Mouse (Mus musculus): Measurements from ENCODE around the gene Plk5. TPM values are rescaled to one million over a fixed set of nuclear protein-coding genes. Genes with fewer than 3 reads are reported as not detected.

Gene Plk5
- polyA plus RNA-seq, 1 experiment from 2014 or later, result 0.22 TPM

- Histone ChIP-seq H3K4me3 (ENCODE audit: low read depth, low read length) (no peak overlapping the region), H3K4me1 (replicated peaks; ENCODE audit: control insufficient read depth, insufficient read depth, low read length) (peaks cover 4% of the 10 kb centered on the region; the same call in 1 of the 2 replicates), H3K27me3 (replicated peaks; ENCODE audit: control insufficient read depth, insufficient read depth, low read length) (no peaks in the 10 kb centered on the region), H3K9me3 (ENCODE audit: control insufficient read depth, low read length) (no peaks in the 10 kb centered on the region), H3K9ac (ENCODE audit: low read length) (no peak overlapping the region), H3K36me3 (ENCODE audit: control insufficient read depth, insufficient read depth, low read length) (no peaks in the 10 kb centered on the region), H3K4me2 (ENCODE audit: low read length) (no peak overlapping the region), H3K27ac (ENCODE audit: low read depth) (no peak overlapping the region)
- WGBS, result 84% methylated on average over 6 of the region's 6 CpGs
- DNase-seq (ENCODE audit: low spot score), result no peak
- ATAC-seq (replicated peaks; ENCODE audit: low FRiP score, low TSS enrichment, low read depth), result no peak
Measured at GRCm38 (mm10) chr10:80372706-80373105, 16.4 kb downstream of the Plk5 start.

- Histone ChIP-seq H3K27ac (ENCODE audit: low read depth) (no peak overlapping the region), H3K4me3 (ENCODE audit: low read depth, low read length) (no peak overlapping the region), H3K27me3 (replicated peaks; ENCODE audit: control insufficient read depth, insufficient read depth, low read length) (no peaks in the 10 kb centered on the region), H3K9ac (ENCODE audit: low read length) (no peak overlapping the region), H3K4me2 (ENCODE audit: low read length) (no peak overlapping the region), H3K9me3 (ENCODE audit: control insufficient read depth, low read length) (no peaks in the 10 kb centered on the region), H3K36me3 (ENCODE audit: control insufficient read depth, insufficient read depth, low read length) (no peaks in the 10 kb centered on the region), H3K4me1 (replicated peaks; ENCODE audit: control insufficient read depth, insufficient read depth, low read length) (peaks cover 4% of the 10 kb centered on the region; the same call in 1 of the 2 replicates)
- WGBS, result 20% methylated on average over 6 of the region's 6 CpGs
- DNase-seq (ENCODE audit: low spot score) (no peak), ATAC-seq (replicated peaks; ENCODE audit: low FRiP score, low TSS enrichment, low read depth) (no peak)
Measured at GRCm38 (mm10) chr10:80374063-80374462, 17.8 kb downstream of the Plk5 start.

GRCm38 (mm10) chr10:80376160-80376559 lies 19.9 kb downstream of the Plk5 start:
- ATAC-seq (replicated peaks; ENCODE audit: low FRiP score, low TSS enrichment, low read depth), result no peak
- no peak overlapping the region for H3K4me3 ChIP-seq (ENCODE audit: low read depth, low read length)
- no peak overlapping the region for H3K27ac ChIP-seq (ENCODE audit: low read depth)
- peaks cover 17% of the 10 kb centered on the region for H3K36me3 ChIP-seq (ENCODE audit: control insufficient read depth, insufficient read depth, low read length)
- no peaks in the 10 kb centered on the region for H3K9me3 ChIP-seq (ENCODE audit: control insufficient read depth, low read length)
- peaks cover 2% of the 10 kb centered on the region; the same call in 1 of the 2 replicates for H3K4me1 ChIP-seq (replicated peaks; ENCODE audit: control insufficient read depth, insufficient read depth, low read length)
- H3K27me3 ChIP-seq (replicated peaks; ENCODE audit: control insufficient read depth, insufficient read depth, low read length), result no peaks in the 10 kb centered on the region
- no peak overlapping the region for H3K9ac ChIP-seq (ENCODE audit: low read length)
- 2% methylated on average over 7 of the region's 7 CpGs for WGBS
- peak; percentile 99 for DNase-seq (ENCODE audit: low spot score)
- no peak overlapping the region for H3K4me2 ChIP-seq (ENCODE audit: low read length)

GRCm38 (mm10) chr10:80377716-80378115 lies 21.5 kb downstream of the Plk5 start:
- ATAC-seq (replicated peaks; ENCODE audit: low FRiP score, low TSS enrichment, low read depth) (no peak), DNase-seq (ENCODE audit: low spot score) (no peak)
- no peak overlapping the region for H3K4me2 ChIP-seq (ENCODE audit: low read length)
- H3K27ac ChIP-seq (ENCODE audit: low read depth), result no peak overlapping the region
- no peaks in the 10 kb centered on the region for H3K4me1 ChIP-seq (replicated peaks; ENCODE audit: control insufficient read depth, insufficient read depth, low read length)
- H3K27me3 ChIP-seq (replicated peaks; ENCODE audit: control insufficient read depth, insufficient read depth, low read length), result no peaks in the 10 kb centered on the region
- no peak overlapping the region for H3K4me3 ChIP-seq (ENCODE audit: low read depth, low read length)
- no peak overlapping the region for H3K9ac ChIP-seq (ENCODE audit: low read length)
- 51% methylated on average over 10 of the region's 10 CpGs for WGBS
- H3K36me3 ChIP-seq (ENCODE audit: control insufficient read depth, insufficient read depth, low read length), result peaks cover 32% of the 10 kb centered on the region
- no peaks in the 10 kb centered on the region for H3K9me3 ChIP-seq (ENCODE audit: control insufficient read depth, low read length)

GRCm38 (mm10) chr10:80382641-80383365 lies 26.5 kb downstream of the Plk5 start:
- DNase-seq (ENCODE audit: low spot score) (no peak), ATAC-seq (replicated peaks; ENCODE audit: low FRiP score, low TSS enrichment, low read depth) (no peak)
- WGBS, result 76% methylated on average over 7 of the region's 7 CpGs
- Histone ChIP-seq H3K27ac (ENCODE audit: low read depth) (no peak overlapping the region), H3K4me1 (replicated peaks; ENCODE audit: control insufficient read depth, insufficient read depth, low read length) (peaks cover 21% of the 10 kb centered on the region), H3K9ac (ENCODE audit: low read length) (no peak overlapping the region), H3K4me3 (ENCODE audit: low read depth, low read length) (no peak overlapping the region), H3K4me2 (ENCODE audit: low read length) (no peak overlapping the region), H3K36me3 (ENCODE audit: control insufficient read depth, insufficient read depth, low read length) (peaks cover 44% of the 10 kb centered on the region), H3K9me3 (ENCODE audit: control insufficient read depth, low read length) (no peaks in the 10 kb centered on the region), H3K27me3 (replicated peaks; ENCODE audit: control insufficient read depth, insufficient read depth, low read length) (no peaks in the 10 kb centered on the region)

GRCm38 (mm10) chr10:80383431-80383830 lies 27.2 kb downstream of the Plk5 start:
- no peaks in the 10 kb centered on the region for H3K9me3 ChIP-seq (ENCODE audit: control insufficient read depth, low read length)
- H3K27ac ChIP-seq (ENCODE audit: low read depth), result no peak overlapping the region
- DNase-seq (ENCODE audit: low spot score) (no peak), ATAC-seq (replicated peaks; ENCODE audit: low FRiP score, low TSS enrichment, low read depth) (no peak)
- no peaks in the 10 kb centered on the region for H3K27me3 ChIP-seq (replicated peaks; ENCODE audit: control insufficient read depth, insufficient read depth, low read length)
- H3K36me3 ChIP-seq (ENCODE audit: control insufficient read depth, insufficient read depth, low read length), result peaks cover 44% of the 10 kb centered on the region
- H3K9ac ChIP-seq (ENCODE audit: low read length), result no peak overlapping the region
- WGBS, result 62% methylated on average over 4 of the region's 4 CpGs
- H3K4me3 ChIP-seq (ENCODE audit: low read depth, low read length), result no peak overlapping the region
- H3K4me2 ChIP-seq (ENCODE audit: low read length), result no peak overlapping the region
- H3K4me1 ChIP-seq (replicated peaks; ENCODE audit: control insufficient read depth, insufficient read depth, low read length), result peaks cover 26% of the 10 kb centered on the region

GRCm38 (mm10) chr10:80384115-80384639 lies 27.9 kb downstream of the Plk5 start:
- DNase-seq (ENCODE audit: low spot score) (no peak), ATAC-seq (replicated peaks; ENCODE audit: low FRiP score, low TSS enrichment, low read depth) (no peak)
- H3K4me3 ChIP-seq (ENCODE audit: low read depth, low read length), result no peak overlapping the region
- no peaks in the 10 kb centered on the region for H3K27me3 ChIP-seq (replicated peaks; ENCODE audit: control insufficient read depth, insufficient read depth, low read length)
- H3K9ac ChIP-seq (ENCODE audit: low read length), result no peak overlapping the region
- peaks cover 31% of the 10 kb centered on the region for H3K4me1 ChIP-seq (replicated peaks; ENCODE audit: control insufficient read depth, insufficient read depth, low read length)
- H3K4me2 ChIP-seq (ENCODE audit: low read length), result peak overlapping the region; percentile 74
- H3K36me3 ChIP-seq (ENCODE audit: control insufficient read depth, insufficient read depth, low read length), result peaks cover 44% of the 10 kb centered on the region
- no peak overlapping the region for H3K27ac ChIP-seq (ENCODE audit: low read depth)
- WGBS, result 82% methylated on average over 4 of the region's 4 CpGs
- H3K9me3 ChIP-seq (ENCODE audit: control insufficient read depth, low read length), result no peaks in the 10 kb centered on the region

GRCm38 (mm10) chr10:80384709-80385108 lies 28.4 kb downstream of the Plk5 start:
- 76% methylated on average over 7 of the region's 7 CpGs for WGBS
- Histone ChIP-seq H3K4me3 (ENCODE audit: low read depth, low read length) (peak overlapping the region; percentile 81), H3K27ac (ENCODE audit: low read depth) (no peak overlapping the region), H3K4me2 (ENCODE audit: low read length) (peak overlapping the region; percentile 74), H3K9me3 (ENCODE audit: control insufficient read depth, low read length) (no peaks in the 10 kb centered on the region), H3K36me3 (ENCODE audit: control insufficient read depth, insufficient read depth, low read length) (peaks cover 41% of the 10 kb centered on the region), H3K27me3 (replicated peaks; ENCODE audit: control insufficient read depth, insufficient read depth, low read length) (no peaks in the 10 kb centered on the region), H3K9ac (ENCODE audit: low read length) (no peak overlapping the region; the same call in 1 of the 2 replicates), H3K4me1 (replicated peaks; ENCODE audit: control insufficient read depth, insufficient read depth, low read length) (peaks cover 31% of the 10 kb centered on the region)
- DNase-seq (ENCODE audit: low spot score), result no peak
- ATAC-seq (replicated peaks; ENCODE audit: low FRiP score, low TSS enrichment, low read depth), result no peak

GRCm38 (mm10) chr10:80385310-80385709 lies 29.1 kb downstream of the Plk5 start:
- no peak for ATAC-seq (replicated peaks; ENCODE audit: low FRiP score, low TSS enrichment, low read depth)
- no peak for DNase-seq (ENCODE audit: low spot score)
- 22% methylated on average over 7 of the region's 7 CpGs for WGBS
- Histone ChIP-seq H3K4me3 (ENCODE audit: low read depth, low read length) (peak overlapping the region; percentile 81), H3K36me3 (ENCODE audit: control insufficient read depth, insufficient read depth, low read length) (peaks cover 37% of the 10 kb centered on the region), H3K27me3 (replicated peaks; ENCODE audit: control insufficient read depth, insufficient read depth, low read length) (no peaks in the 10 kb centered on the region), H3K9me3 (ENCODE audit: control insufficient read depth, low read length) (no peaks in the 10 kb centered on the region), H3K9ac (ENCODE audit: low read length) (peak overlapping the region; percentile 65), H3K4me1 (replicated peaks; ENCODE audit: control insufficient read depth, insufficient read depth, low read length) (peaks cover 31% of the 10 kb centered on the region), H3K4me2 (ENCODE audit: low read length) (peak overlapping the region; percentile 74), H3K27ac (ENCODE audit: low read depth) (peak overlapping the region; percentile 80; the same call in 1 of the 2 replicates)
